Comparison of ENCODE assay signal across 11 mouse cellular contexts in the genomic region with DNA sequence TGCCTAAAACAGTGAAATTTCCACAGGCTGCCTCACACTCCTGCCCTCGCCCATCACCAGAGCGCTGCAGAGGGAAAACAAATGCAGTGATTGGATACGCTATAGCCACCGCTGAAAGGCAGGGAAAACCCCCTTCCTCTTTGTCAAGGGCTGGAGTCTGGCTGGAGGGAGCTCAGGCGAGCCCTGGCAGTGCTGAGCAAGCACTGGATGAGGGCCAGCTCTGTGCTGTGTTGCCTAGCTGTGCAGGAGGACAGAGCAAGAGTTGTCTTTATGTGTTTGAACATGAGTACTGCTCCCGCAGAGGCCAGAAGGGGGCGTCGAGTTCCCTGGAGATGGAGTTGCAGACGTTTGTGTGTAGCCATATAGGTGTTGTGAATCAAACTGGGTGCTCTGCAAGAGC. TPM values are rescaled to one million over a fixed set of nuclear protein-coding genes. Genes with fewer than 3 reads are reported as not detected.
A peak's percentile ranks its signal among the peaks of the same experiment; 100 is the strongest.
DNase-seq lines count a peak whose midpoint lies in the region; ATAC-seq lines count a peak whose summit lies in the region.
"Had no signal": no experiment of that assay in that cellular context is flagged by ENCODE, and none has a peak within 500 bp of the region (broad histone marks: within the 10 kb centered on the region; RNA-seq: fewer than 3 reads in every experiment).

No protein-coding gene starts in this region.

- 22% methylated on average over 9 of the region's 9 CpGs for WGBS in neural tube, embryonic 15.5 days

- H3K27ac ChIP-seq in neural tube, embryonic 15.5 days (replicated peaks), result peak overlapping the region; percentile 57
- H3K27ac ChIP-seq: liver, embryonic 13.5 days; stomach, embryonic 15.5 days had no signal

- H3K4me3 ChIP-seq in neural tube, embryonic 15.5 days (replicated peaks), result no peak overlapping the region
- H3K4me3 ChIP-seq: liver, embryonic 13.5 days; stomach, embryonic 15.5 days had no signal

- DNase-seq in gastrocnemius, postnatal 10 days, result peak; percentile 69
- DNase-seq in gastrocnemius, postnatal 25 days, result no peak
- DNase-seq in thymus, postnatal 4 days, result peak; percentile 49
- no peak for DNase-seq in thymus, postnatal 14 days
- peak; percentile 82 to 88 for DNase-seq in left cerebral cortex, postnatal 10 days (ENCODE audit: extremely low spot score in 1 of 2, low spot score in 2 of 2)
- no peak for DNase-seq in natural killer cell, adult 2 months (ENCODE audit: low spot score in 2 of 2)
- DNase-seq: liver, embryonic 13.5 days had no signal

- intact Hi-C loops in left cerebral cortex, postnatal 10 days (cut with DNase I), result no loop called here

- no peaks in the 10 kb centered on the region for H3K27me3 ChIP-seq in neural tube, embryonic 15.5 days (replicated peaks)
- H3K27me3 ChIP-seq: liver, embryonic 13.5 days; stomach, embryonic 15.5 days had no signal

- no peaks in the 10 kb centered on the region for H3K36me3 ChIP-seq in neural tube, embryonic 15.5 days
- H3K36me3 ChIP-seq: liver, embryonic 13.5 days; stomach, embryonic 15.5 days had no signal

- H3K9ac ChIP-seq in neural tube, embryonic 15.5 days (replicated peaks), result no peak overlapping the region
- H3K9ac ChIP-seq: liver, embryonic 13.5 days; stomach, embryonic 15.5 days had no signal

- no peak overlapping the region for H3K4me2 ChIP-seq in neural tube, embryonic 15.5 days
- H3K4me2 ChIP-seq: liver, embryonic 13.5 days; stomach, embryonic 15.5 days had no signal

- peaks cover 36% of the 10 kb centered on the region for H3K4me1 ChIP-seq in neural tube, embryonic 15.5 days

- H3K9me3 ChIP-seq in neural tube, embryonic 15.5 days (replicated peaks), result no peaks in the 10 kb centered on the region
- H3K9me3 ChIP-seq: liver, embryonic 13.5 days; stomach, embryonic 15.5 days had no signal

- ATAC-seq in frontal cortex, adult (ENCODE audit: low TSS enrichment), result peak; percentile 53
- peak; percentile 53 for ATAC-seq in neural tube, embryonic 15.5 days (ENCODE audit: low FRiP score)

RNA-seq across cellular contexts. Expression of a gene that starts 9.7 kb away (rescaled TPM):
- total RNA-seq in gastrocnemius, postnatal 10 days (2021), result not detected
- total RNA-seq in gastrocnemius, postnatal 25 days (2021), result not detected
- total RNA-seq in left cerebral cortex, postnatal 10 days (2021), result not detected
- not detected in 2 replicates for polyA plus RNA-seq in neural tube, embryonic 15.5 days (2015; fragmentation: Nextera tagmentation; extraction: Ambion mirVana)
- total RNA-seq: CH12.LX had no signal
- polyA plus RNA-seq: liver, embryonic 13.5 days; stomach, embryonic 15.5 days had no signal

RNA-seq across cellular contexts. Expression of a gene that starts 26.2 kb away (rescaled TPM):
- total RNA-seq in gastrocnemius, postnatal 10 days (2021), result 10 to 100 TPM; 64.1 to 94.7 TPM
- 10 to 100 TPM; 37.7 to 39.6 TPM for total RNA-seq in gastrocnemius, postnatal 25 days (2021)
- 100 to 1,000 TPM; 667 to 674 TPM for total RNA-seq in left cerebral cortex, postnatal 10 days (2021)
- polyA plus RNA-seq in neural tube, embryonic 15.5 days (2015; fragmentation: Nextera tagmentation; extraction: Ambion mirVana), result 206 and 247 TPM in 2 replicates

RNA-seq across cellular contexts. Expression of a gene that starts 51.7 kb away (rescaled TPM):
- total RNA-seq in gastrocnemius, postnatal 10 days (2021), result 1 to 10 TPM in 1 of 2 experiments, under 1 TPM in 1; 0.31 to 1.2 TPM
- total RNA-seq in gastrocnemius, postnatal 25 days (2021), result under 1 TPM; 0.43 to 0.78 TPM
- total RNA-seq in left cerebral cortex, postnatal 10 days (2021), result 1 to 10 TPM in 1 of 2 experiments, under 1 TPM in 1; 0.54 to 1.3 TPM
- 0.95 and 1.4 TPM in 2 replicates for polyA plus RNA-seq in neural tube, embryonic 15.5 days (2015; fragmentation: Nextera tagmentation; extraction: Ambion mirVana)

Comparison
In these comparisons a context has a peak if more than half of its experiments do, and no peak if none do; other contexts are left out.
1. DNase-seq: peak in gastrocnemius, postnatal 10 days (single experiment), thymus, postnatal 4 days (single experiment) and left cerebral cortex, postnatal 10 days (2 of 2); none in gastrocnemius, postnatal 25 days (single experiment), thymus, postnatal 14 days (single experiment) and natural killer cell, adult 2 months (0 of 2).
2. RNA of a gene that starts 26.2 kb away (total RNA-seq): 667 to 674 TPM in left cerebral cortex, postnatal 10 days; 64.1 to 94.7 TPM in gastrocnemius, postnatal 10 days and 37.7 to 39.6 TPM in gastrocnemius, postnatal 25 days; every median in the first group is over 4 times any median in the second.